Mouse (Mus musculus): ENCODE data around the gene Tbc1d7.

DNA sequence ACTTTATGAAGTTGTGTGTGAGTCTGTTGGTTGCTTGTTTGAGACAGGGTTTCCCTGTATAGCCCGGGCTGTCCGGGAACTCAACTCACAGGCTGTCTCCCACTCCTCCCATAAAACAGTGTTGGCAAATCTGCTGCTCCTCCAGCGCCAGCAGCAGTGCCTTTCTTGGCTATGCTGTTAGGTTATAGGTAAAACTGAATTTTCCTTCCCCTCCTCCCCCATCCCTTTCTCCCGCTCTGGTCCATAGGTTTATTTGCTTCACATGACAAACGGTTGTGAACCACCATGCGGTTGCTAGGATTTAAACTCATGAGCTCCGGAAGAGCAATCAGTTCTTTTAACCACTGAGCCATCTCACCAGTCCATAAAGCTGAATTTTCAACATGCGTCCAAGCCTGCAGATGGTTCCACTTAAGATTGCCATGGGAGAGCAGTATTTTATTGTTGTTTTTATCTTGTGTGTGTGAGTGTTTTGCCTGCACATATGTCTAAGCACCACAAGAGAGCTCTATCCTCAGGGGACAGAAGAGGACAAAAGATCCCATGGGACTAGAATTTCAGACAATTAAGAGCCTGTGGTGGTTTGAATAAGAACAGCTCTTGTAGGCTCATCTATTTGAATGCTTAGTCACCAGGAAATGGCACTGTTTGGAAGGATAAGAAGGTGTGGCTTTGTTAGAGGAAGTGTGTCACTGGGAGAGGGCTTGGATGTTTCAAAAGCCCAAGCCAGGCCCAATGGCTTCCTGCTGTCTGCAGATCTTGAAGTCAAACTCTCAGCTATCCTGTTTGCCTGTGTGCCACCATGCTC is 12.2 kb upstream of the Tbc1d7 start:
- TF ChIP-seq EP300 (IDR thresholded peaks at IDR 0.05; ENCODE audit: low read depth) (no peak), CTCF (IDR thresholded peaks at IDR 0.05; ENCODE audit: low read depth) (no peak)

All from liver, embryonic 14.5 days (tissue).